Mouse (Mus musculus) right cerebral cortex, postnatal 4 days (tissue): ENCODE data around the gene Atad2b.
A peak's percentile ranks its signal among the peaks of the same experiment; 100 is the strongest.

ENCODE experiments used
- DNase-seq: peaks from one replicate; pipeline ENCODE4 v3.0.0-alpha.2; 2022

Atad2b gene

GRCm38 (mm10) chr12:5087787-5088519 lies 170.8 kb downstream of the Atad2b start:
- DNase-seq = peak; percentile 43

GRCm38 (mm10) chr12:5088639-5089038 lies 171.5 kb downstream of the Atad2b start:
- no peak for DNase-seq
